Mouse (Mus musculus) urinary bladder, postnatal 25 days (tissue): ENCODE measurements at regions not wholly inside any gene's neighbourhood (a gene's known extent, or its start where the extent isn't known, plus 50 kb on each side); places are given as distances from the start of the nearest gene placed in this dataset.

Experiments
- DNase-seq: peaks from one replicate; pipeline ENCODE4 v3.0.0; 2022; ENCODE audit warnings: low spot score

GRCm38 (mm10) chr8:25389947-25390346 lies 565.8 kb upstream of the Adam5 start:
- no peak for DNase-seq

- DNase-seq: no peak
Observed at GRCm38 (mm10) chr8:25389371-25389855, 565.2 kb upstream of the Adam5 start.

DNA sequence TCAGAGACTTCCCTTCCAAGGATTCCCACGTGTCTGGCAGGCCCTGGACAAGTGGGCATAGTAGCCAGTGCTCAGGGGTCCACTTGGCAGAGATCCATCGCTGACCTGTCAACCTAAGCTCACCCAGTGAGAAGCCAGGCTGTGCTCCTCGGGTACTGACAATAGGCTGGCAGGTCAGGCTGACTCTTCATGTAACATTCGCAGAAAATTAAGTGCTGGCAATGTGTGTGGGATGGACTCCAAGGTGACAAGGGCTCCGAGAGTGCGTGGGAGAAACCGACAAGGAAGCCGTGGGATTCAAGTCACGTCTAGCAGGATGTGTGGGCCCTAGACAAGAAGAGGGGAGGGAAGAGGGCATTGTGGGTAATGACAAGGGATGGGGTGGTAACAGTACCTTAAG lies 564.6 kb upstream of the Adam5 start:
- no peak for DNase-seq

GRCm38 (mm10) chr8:25385186-25385585 lies 561.0 kb upstream of the Adam5 start:
- DNase-seq: no peak

GRCm38 (mm10) chr8:25384591-25384990 lies 560.4 kb upstream of the Adam5 start:
- DNase-seq: no peak

DNA sequence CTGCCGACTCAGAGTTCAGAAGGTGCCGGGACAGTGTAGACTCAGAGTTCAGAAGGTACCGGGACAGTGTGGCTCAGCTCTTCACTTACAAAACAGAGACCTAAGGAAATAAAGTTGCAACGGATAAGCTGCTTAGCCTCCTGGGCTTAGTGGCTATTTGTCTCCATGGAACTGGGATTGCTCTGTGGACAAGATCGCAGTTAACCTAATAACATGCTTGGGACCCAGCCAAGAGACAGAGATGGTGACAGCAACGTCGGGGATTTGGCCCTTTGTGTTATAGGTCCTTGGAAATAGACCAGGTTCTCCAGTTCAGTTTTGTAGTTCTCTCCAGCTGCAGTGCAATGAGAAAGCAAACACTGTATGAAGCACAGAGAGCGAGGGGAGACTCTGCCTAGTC lies 549.1 kb upstream of the Adam5 start:
- DNase-seq: no peak

DNA sequence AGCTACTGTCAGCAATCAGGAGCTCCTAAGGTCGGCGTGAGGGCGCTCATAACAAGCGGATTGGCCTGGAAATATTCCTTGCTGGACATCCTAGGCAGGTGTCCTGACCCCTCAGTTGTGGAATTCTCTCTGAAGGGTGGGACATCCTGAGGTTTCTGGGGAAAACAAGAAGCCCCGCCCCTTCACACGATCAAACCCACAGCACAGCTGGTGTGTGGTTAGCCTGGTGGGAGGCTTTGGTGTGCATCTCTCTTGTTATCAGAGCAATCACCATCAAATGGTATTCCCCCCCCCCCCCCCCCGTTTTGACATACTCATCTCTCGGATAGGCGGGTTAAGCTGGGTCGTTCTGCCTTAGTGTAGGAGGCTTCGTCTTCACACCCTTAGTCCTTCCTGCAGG lies 546.8 kb upstream of the Adam5 start:
- DNase-seq: no peak

- DNase-seq: no peak
Observed at GRCm38 (mm10) chr8:25369331-25369730, 545.2 kb upstream of the Adam5 start.

GRCm38 (mm10) chr8:25368561-25369091 lies 544.5 kb upstream of the Adam5 start:
- no peak for DNase-seq

DNA sequence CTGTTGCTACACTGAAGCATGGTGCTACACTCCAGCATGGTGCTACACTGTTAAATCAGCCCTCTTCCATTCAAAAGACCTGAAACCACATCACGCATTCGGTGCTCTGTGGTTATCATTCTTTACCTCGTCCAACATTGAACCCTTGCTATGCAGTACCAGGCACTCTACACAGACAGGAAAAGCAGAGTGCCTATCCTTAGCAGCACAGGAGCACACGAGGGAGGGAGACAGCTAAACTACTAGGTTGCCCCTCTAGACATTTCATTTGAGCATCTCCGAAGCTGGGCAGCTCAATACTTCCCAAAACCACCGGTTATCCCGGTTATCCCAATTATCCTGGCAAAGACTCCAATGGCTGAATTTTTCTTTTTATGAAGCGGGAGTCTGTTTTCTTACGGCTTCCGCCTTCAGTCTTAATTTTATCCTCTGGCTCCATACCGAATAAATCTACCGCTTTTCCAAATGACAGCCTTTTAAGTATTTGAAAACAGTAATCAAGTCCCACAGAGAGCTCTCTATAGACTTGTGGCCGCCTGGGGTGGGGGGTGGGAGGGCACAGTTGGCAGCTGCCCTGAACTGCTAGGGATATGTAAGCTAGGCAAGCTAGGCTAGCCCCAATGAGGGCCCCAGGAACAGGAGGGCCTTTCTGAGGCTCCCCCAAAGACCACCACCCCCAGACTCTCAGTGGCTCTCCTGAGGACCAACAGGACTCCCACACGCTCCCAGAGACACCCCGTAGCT lies 543.8 kb upstream of the Adam5 start:
- no peak for DNase-seq

DNA sequence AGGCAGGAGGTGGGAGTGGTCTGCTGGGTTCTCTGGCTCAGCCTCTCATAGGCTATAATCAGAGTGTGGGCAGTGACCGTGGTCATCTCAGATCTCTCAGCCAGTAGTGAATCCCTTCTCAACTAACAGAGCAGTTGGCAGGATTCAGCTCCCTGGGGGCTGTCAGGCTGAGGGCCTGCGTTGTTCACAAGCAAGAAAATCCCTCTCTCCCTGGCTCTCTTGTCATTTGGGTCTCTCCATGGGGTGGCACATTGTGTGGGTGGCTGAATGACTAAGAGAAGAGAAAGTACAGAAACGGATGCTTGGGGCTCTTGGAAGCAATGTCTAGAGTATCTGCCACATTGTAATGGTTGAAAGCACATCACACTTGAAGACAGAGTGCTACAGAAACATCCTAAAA lies 542.0 kb upstream of the Adam5 start:
- no peak for DNase-seq

- DNase-seq: no peak
Observed at GRCm38 (mm10) chr8:25362656-25363055, 538.5 kb upstream of the Adam5 start.

GRCm38 (mm10) chr8:25362146-25362545 lies 538.0 kb upstream of the Adam5 start:
- no peak for DNase-seq

- DNase-seq: no peak
Observed at GRCm38 (mm10) chr8:25361420-25361819, 537.3 kb upstream of the Adam5 start.

DNA sequence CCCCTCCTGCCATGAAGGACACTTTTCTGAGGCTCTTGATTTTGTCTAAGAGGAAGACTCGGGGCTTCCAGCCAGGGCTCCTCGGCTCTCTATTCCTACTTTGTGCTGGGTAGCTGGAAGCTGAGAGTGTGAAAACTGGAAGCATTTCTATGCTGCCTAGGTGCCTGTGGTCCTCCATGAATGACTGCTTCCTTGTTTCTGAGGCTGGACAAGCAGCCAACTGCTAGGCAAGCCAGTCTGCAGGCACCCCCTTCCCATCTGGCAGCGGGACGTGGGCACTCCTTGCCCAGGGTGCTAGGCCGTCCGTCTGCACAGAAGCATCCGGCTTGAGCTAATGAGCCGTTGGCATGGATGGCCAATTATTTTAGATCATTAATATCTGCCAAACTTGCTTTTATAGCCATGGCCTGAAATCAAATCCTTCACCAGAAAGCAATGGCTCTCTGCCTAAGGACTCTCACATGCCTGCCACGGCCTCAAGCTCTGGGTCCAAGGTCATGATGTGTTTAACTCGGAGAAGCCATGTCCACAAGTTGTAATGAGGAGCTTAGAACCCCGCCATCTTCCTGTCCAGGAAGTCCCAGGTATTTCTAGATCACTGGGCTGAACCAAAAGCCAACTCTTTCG lies 534.5 kb upstream of the Adam5 start:
- DNase-seq: no peak

DNA sequence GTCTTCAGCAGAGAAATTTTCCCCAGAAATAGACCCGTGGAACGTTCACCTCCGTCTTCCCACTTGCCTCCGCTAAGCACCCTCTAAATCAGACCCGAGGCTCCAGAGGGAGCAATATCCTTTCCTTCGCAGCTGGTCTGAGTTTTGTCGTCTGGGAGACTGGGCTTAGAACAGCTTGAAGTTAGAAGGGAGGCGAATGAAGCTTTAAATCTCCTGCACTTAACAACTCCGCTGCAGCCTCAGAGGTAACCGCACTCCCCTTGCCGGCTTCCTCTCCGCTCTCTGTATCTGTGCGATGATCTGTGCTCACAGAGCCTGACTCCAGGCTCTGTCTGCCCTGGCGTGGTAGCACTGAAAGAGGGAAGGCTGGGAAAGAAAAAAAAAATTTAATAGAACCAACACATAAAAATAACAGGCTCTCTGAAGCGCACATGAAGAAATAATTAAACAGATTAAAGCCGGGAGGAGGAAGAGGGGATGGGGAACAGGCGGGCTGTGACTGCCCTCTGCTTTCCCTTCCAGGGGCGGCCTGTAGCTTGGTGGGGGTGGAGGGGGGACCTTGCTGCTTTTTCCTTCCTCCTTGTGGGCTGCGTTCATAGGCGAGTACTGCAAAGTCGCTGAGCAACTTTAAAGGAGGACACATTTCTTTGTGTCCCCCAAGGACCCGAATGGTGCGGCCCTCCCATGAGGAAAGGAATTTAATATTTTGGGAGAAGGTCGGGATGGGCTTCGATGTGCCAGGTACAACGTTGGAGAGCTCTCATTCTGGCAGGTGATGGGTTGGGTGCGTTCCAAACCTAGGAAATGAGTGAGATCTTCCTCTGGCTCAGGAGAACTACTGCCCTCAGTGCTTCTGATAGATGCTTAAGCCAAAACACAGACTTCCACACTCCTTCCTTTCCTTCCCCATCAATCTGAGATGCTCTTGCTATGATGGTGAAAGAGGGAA lies 529.9 kb upstream of the Adam5 start:
- DNase-seq: no peak

DNA sequence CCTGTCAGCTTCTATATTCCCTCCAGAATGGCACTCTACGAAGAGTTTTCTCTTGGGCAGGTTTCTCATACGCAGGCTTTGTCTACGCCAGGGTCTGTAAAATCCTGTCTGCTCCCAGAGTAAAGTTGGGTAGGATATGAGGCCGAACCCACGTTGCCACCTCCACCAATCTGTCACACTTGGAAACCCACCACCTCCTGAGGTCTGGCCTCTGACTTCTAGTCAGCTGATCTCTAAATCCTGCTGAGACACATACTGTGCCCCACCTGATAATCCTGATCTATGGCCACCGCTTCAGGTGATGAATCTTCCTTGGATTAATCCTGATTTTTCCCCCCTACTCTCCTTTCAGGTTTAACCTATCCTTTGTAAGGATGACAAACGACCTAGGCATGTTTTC lies 529.2 kb upstream of the Adam5 start:
- no peak for DNase-seq

- no peak for DNase-seq
Observed at GRCm38 (mm10) chr8:25348003-25348683, 524.0 kb upstream of the Adam5 start.

DNA sequence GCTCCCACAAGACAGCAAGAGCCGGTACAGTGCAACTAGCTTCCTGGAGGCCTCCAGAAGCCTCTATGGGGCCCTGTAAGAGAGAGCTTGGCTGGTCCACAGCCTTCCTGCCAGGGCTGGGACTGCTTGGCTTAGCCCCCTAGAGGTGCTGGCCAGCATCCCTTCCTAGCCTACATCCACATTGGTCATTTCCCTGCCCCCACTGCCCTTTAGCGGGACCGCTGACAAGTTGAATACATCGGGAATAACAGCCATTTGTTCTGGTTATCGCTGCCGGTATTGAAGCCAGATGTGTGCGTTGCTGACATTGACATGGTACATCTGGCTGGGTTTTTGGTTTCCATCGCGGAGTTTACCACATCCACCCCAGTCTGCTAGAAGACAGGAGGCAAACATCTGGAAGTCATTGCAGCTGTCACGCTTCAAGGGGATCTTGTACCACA lies 519.0 kb upstream of the Adam5 start:
- DNase-seq: peak; percentile 30

DNA sequence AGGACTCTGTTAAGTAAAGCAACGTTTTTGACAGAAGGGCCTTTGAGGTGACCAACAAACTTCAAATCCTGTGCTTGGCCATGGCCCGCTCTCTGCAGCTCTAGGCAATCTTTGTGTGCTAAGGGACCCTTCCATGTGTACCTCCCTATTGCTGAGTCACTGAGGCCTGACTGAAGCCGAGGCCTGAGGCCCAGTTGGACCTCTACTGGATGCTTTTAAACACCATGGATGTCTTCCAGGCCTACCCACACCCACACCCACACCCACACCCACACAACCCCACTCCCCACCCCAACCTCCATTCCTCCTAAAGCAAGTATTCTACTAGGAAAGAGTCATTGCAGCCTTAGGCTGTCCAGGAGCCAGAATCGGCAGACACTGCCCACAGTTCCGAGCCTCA lies 518.3 kb upstream of the Adam5 start:
- no peak for DNase-seq

- no peak for DNase-seq
Observed at GRCm38 (mm10) chr8:25341225-25341624, 517.1 kb upstream of the Adam5 start.

GRCm38 (mm10) chr8:25340729-25341128 lies 516.6 kb upstream of the Adam5 start:
- no peak for DNase-seq
